Mouse (Mus musculus) kidney, embryonic 15.5 days (tissue): Measurements from ENCODE around the gene Art5. TPM values are rescaled to one million over a fixed set of nuclear protein-coding genes. Genes with fewer than 3 reads are reported as not detected.

ENCODE experiments used
- ATAC-seq: fragments of 200-750 bp; cut with Nextera tagmentation; replicated peaks from 2 replicates; pipeline ENCODE4 v1.8.0; 2017; ENCODE audit warnings: moderate TSS enrichment; ENCODE audit not compliant: low FRiP score
- H3K27ac ChIP-seq: fragments of 300-500 bp; sonication (generic); 2 replicates; pipeline ENCODE4 v1.5.1; 2015; ENCODE audit warnings: mild to moderate bottlenecking, inconsistent platforms
- H3K27me3 ChIP-seq: fragments of 300-500 bp; sonication (generic); 2 replicates; pipeline ENCODE4 v1.6.1; 2015; ENCODE audit warnings: inconsistent platforms
- H3K36me3 ChIP-seq: fragments of 300-500 bp; sonication (generic); 2 replicates; pipeline ENCODE4 v1.6.1; 2015; ENCODE audit warnings: inconsistent platforms
- H3K4me1 ChIP-seq: fragments of 300-500 bp; sonication (generic); 2 replicates; pipeline ENCODE4 v1.6.1; 2015; ENCODE audit warnings: inconsistent platforms
- H3K4me2 ChIP-seq: fragments of 300-500 bp; sonication (generic); 2 replicates; pipeline ENCODE4 v1.6.1; 2015; ENCODE audit warnings: moderate library complexity, mild to moderate bottlenecking, inconsistent platforms
- H3K4me3 ChIP-seq: fragments of 300-500 bp; sonication (generic); replicated peaks from 2 replicates; pipeline ENCODE4 v1.5.1; 2015; ENCODE audit warnings: mild to moderate bottlenecking, inconsistent platforms
- H3K9ac ChIP-seq: fragments of 300-500 bp; sonication (generic); 2 replicates; pipeline ENCODE4 v1.6.1; 2015; ENCODE audit warnings: mild to moderate bottlenecking, inconsistent platforms
- H3K9me3 ChIP-seq: fragments of 300-500 bp; sonication (generic); replicated peaks from 2 replicates; pipeline ENCODE4 v1.6.1; 2016; ENCODE audit warnings: inconsistent platforms
- WGBS: fragments of 180-500 bp; shearing (Covaris S2); methylation state at CpG from one replicate; pipeline ENCODE4 v1.1.7; 2015; ENCODE audit warnings: mixed read lengths; 5-methylcytosine and 5-hydroxymethylcytosine counted together
- polyA plus RNA-seq: library from polyadenylated mRNA; unstranded; fragments of >200 nt; fragmentation: Nextera tagmentation; extraction: Ambion mirVana; gene quantifications from 2 replicates; pipeline ENCODE4 v1.2.1, GENCODE M21; 2015

The Art5 gene
- 1.6 and 2.1 TPM in 2 replicates for polyA plus RNA-seq

DNA sequence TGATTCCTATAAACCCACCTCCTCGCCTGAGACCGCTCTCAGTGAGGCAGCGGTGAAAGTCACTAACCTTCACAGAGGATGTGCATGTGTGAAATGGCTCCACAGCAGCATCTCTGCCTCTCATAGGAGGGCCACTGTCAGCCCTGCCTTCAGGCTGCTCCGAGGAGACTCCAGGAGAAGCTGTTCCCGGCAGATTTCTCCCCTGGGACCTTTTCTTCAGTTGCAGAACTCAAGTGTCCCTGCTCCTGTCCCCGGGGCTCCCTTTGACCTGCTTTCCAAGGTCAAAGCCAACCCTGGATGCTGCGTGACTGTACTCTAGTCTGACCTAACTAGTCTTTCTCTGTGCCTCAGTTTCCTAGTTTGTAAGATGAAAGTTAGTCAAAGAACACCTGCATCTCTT lies at the start of gene Art5:
Art5 (minus strand) TSS at position 319 of the 400 bp plus-strand sequence.
- Histone ChIP-seq H3K4me1 (peaks cover 10% of the 10 kb centered on the region), H3K27ac (no peak within 1 kb of the TSS), H3K9ac (no peak within 1 kb of the TSS), H3K27me3 (no peaks in the 10 kb centered on the region), H3K4me2 (no peak within 1 kb of the TSS), H3K36me3 (no peaks in the 10 kb centered on the region), H3K9me3 (no peaks in the 10 kb centered on the region), H3K4me3 (no peak within 1 kb of the TSS)
- ATAC-seq, result no peak
- WGBS, result 67% methylated on average over 7 of the region's 7 CpGs

DNA sequence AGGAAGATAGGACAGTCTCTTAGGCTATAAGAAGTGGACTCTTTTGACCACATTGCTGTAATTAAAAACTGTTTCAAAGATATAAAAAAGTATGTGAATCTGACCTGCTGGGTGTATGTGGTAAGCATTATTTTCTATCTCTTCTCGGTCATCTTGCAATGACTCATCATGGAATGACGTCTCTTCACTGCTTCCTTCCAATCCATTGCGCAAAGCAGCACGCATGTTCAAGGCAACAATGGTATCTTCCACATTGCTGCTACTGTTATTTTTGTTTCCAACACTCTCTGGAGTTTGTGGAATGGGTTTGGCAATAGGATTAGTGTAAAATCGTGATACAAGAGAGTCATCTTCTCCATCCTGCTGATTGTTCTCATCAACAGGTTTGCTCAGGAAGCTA lies 44.4 kb upstream of the Art5 start:
- H3K27ac ChIP-seq, result no peak overlapping the region
- no peak overlapping the region for H3K4me2 ChIP-seq
- no peak overlapping the region for H3K9ac ChIP-seq
- H3K9me3 ChIP-seq, result no peaks in the 10 kb centered on the region
- H3K4me1 ChIP-seq, result no peaks in the 10 kb centered on the region
- H3K36me3 ChIP-seq, result peaks cover 77% of the 10 kb centered on the region
- H3K4me3 ChIP-seq, result no peak overlapping the region
- H3K27me3 ChIP-seq, result no peaks in the 10 kb centered on the region
- 91% methylated on average over 5 of the region's 5 CpGs for WGBS
- ATAC-seq, result no peak

DNA sequence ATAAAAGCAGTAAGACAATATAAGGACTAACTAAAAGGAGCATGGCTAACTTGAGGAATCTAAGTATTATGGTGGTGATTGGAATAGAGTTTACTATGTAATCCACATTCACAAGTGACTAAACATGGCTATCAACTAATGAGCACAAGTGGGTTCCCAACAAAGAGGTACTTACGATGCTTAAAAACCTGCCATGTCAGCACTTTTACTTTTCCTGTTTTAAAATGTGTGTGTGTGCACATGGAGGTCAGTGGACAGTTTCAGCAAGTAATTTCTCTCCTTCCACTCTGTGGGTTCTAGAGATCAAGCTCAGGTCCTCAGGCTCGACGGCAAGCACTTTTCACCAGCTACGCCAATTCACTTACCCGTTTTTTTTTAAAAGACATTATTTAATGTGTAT lies 28.6 kb upstream of the Art5 start:
- Histone ChIP-seq H3K9me3 (no peaks in the 10 kb centered on the region), H3K36me3 (peaks cover 91% of the 10 kb centered on the region), H3K4me1 (no peaks in the 10 kb centered on the region), H3K4me2 (no peak overlapping the region), H3K27ac (no peak overlapping the region), H3K27me3 (no peaks in the 10 kb centered on the region), H3K9ac (no peak overlapping the region), H3K4me3 (no peak overlapping the region)
- WGBS, result 96% methylated on average over 5 of the region's 5 CpGs
- ATAC-seq, result no peak

GRCm38 (mm10) chr7:102137464-102137863 lies 28.2 kb upstream of the Art5 start:
- no peaks in the 10 kb centered on the region for H3K27me3 ChIP-seq
- no peak overlapping the region for H3K4me2 ChIP-seq
- H3K4me1 ChIP-seq, result no peaks in the 10 kb centered on the region
- no peaks in the 10 kb centered on the region for H3K9me3 ChIP-seq
- H3K27ac ChIP-seq, result no peak overlapping the region
- ATAC-seq, result no peak
- no peak overlapping the region for H3K9ac ChIP-seq
- 93% methylated on average over 1 of the region's 1 CpGs for WGBS
- peaks cover 93% of the 10 kb centered on the region for H3K36me3 ChIP-seq
- no peak overlapping the region for H3K4me3 ChIP-seq

GRCm38 (mm10) chr7:102132395-102132794 lies 23.1 kb upstream of the Art5 start:
- WGBS, result 81% methylated on average over 4 of the region's 4 CpGs

DNA sequence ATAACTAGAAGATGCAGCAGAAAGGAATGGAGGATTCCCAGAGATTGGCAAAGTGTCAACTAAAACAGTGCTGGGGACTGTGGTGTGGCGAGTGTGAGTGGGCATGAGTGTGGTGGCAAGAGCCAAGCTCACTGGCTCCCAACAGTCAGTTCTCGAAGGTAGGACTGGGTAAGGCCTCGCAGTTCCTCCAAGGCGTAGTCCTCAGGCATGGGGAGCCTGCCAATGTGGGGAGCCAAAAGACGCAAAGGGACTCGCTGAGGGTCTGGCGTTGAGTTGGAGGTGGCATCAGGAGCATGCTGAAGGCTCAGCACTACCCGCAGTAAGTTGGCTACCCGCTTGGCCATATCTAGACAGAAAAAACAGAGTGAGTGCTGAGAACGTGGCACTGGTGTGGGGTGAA lies 11.0 kb upstream of the Art5 start:
- Histone ChIP-seq H3K36me3 (peaks cover 72% of the 10 kb centered on the region), H3K9me3 (no peaks in the 10 kb centered on the region), H3K4me1 (no peaks in the 10 kb centered on the region), H3K4me3 (no peak overlapping the region), H3K27me3 (no peaks in the 10 kb centered on the region), H3K4me2 (no peak overlapping the region), H3K9ac (no peak overlapping the region), H3K27ac (no peak overlapping the region)
- ATAC-seq, result no peak
- WGBS, result 96% methylated on average over 10 of the region's 10 CpGs

More at GRCm38 (mm10) chr7:102132395-102132794, 23.1 kb upstream of the Art5 start:
- H3K4me1 ChIP-seq, result no peaks in the 10 kb centered on the region
- no peaks in the 10 kb centered on the region for H3K27me3 ChIP-seq
- peaks cover 89% of the 10 kb centered on the region for H3K36me3 ChIP-seq
- ATAC-seq, result no peak
- no peak overlapping the region for H3K9ac ChIP-seq
- H3K27ac ChIP-seq, result no peak overlapping the region
- no peak overlapping the region for H3K4me2 ChIP-seq
- no peaks in the 10 kb centered on the region for H3K9me3 ChIP-seq
- no peak overlapping the region for H3K4me3 ChIP-seq

DNA sequence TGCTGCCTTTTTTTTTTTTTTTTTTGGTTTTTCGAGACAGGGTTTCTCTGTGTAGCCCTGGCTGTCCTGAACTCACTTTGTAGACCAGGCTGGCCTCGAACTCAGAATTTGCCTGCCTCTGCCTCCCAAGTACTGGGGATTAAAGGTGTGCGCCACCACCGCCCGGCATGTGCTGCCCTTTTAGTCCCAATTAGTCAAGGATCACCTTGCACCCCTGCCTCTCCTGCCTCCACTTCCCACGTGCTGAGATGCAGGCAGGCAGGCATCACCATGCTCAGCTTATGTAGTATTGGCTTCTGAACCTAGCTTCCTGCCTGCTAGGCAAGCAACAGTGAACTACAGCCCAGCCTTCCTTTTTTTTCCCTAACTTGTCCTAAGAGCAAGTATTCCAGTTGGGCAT lies 8.1 kb upstream of the Art5 start:
- H3K4me2 ChIP-seq, result no peak overlapping the region
- no peaks in the 10 kb centered on the region for H3K9me3 ChIP-seq
- no peak overlapping the region for H3K9ac ChIP-seq
- no peaks in the 10 kb centered on the region for H3K27me3 ChIP-seq
- H3K4me3 ChIP-seq, result no peak overlapping the region
- H3K36me3 ChIP-seq, result peaks cover 43% of the 10 kb centered on the region
- WGBS, result 71% methylated on average over 6 of the region's 6 CpGs
- no peak for ATAC-seq
- no peak overlapping the region for H3K27ac ChIP-seq
- no peaks in the 10 kb centered on the region for H3K4me1 ChIP-seq

DNA sequence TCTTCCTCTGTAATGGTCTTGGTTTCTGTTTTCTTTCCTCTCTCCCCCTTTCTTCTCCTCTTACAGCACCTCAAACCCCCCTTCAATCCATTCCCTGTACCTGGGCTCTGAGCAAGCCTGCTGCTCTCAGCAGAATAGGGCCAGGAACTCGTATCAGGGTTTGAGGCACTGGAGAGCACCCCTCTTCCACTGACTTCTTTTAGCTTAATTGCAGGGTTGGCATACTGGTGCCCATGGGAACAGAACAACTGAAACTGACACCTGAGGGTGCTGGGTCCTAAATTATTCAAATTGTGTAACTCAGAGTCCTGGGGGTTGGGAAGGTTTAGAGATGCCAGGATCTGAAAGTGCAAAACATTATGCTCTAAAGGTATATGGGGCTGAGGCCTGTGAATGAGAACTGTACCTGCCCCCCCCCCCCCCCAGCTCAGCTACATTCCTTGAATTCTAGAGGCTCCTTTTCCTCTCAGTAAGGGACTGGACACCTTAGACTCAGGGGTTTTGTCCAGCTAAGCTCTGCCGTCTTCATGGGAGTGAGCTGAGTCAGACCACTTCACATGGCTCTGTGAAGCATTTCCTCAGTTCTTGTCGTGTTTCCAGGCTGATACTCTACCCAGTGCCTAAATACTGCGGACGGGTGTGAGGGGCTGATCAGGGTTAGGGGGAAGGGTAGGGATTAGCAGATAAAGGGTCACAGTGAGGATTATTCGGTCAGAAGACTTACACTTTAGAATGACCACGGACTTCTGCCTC lies 7.5 kb upstream of the Art5 start, which contains the start of gene Chrna10:
Chrna10 (minus strand) TSS at position 250 of the 753 bp plus-strand sequence.
- ATAC-seq, result no peak; the same call in 1 of the 2 replicates
- H3K4me1 ChIP-seq, result no peaks in the 10 kb centered on the region
- WGBS, result 50% methylated on average over 7 of the region's 7 CpGs
- H3K4me2 ChIP-seq, result no peak within 1 kb of the TSS
- H3K27ac ChIP-seq, result no peak within 1 kb of the TSS
- H3K9ac ChIP-seq, result no peak within 1 kb of the TSS
- H3K9me3 ChIP-seq, result no peaks in the 10 kb centered on the region
- no peaks in the 10 kb centered on the region for H3K27me3 ChIP-seq
- peaks cover 37% of the 10 kb centered on the region for H3K36me3 ChIP-seq
- H3K4me3 ChIP-seq, result no peak within 1 kb of the TSS

DNA sequence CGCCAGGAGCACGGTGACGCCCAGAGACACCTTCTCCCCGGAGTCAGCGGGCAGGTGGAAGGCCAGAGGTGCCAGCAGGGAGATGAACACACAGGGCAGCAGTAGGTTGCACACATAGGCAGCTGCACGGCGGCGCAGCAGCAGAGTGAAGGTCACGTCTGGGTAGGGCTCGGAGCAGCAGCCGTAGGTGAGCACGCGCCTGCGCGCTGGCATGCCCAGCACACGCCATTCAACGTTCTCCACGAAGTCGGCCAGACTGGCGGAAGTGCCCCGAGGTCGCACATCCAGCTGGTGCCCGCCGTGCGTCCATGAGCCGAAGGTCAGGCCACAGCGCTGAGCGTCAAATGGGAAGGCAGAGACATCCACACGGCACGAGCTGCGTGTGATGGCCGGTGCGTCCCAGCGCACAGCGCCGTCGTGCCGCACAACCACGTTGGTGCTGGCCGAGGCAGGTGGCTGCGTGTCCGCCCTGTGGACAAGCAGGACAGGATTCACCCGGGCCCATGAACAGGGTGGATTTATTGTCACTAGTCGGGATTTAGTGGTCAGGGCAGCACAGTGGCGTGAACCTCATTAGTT lies 4.0 kb upstream of the Art5 start:
- no peak overlapping the region for H3K27ac ChIP-seq
- no peak for ATAC-seq
- H3K4me3 ChIP-seq, result no peak overlapping the region
- 84% methylated on average over 45 of the region's 45 CpGs for WGBS
- H3K9me3 ChIP-seq, result no peaks in the 10 kb centered on the region
- H3K36me3 ChIP-seq, result peaks cover 2% of the 10 kb centered on the region; the same call in 1 of the 2 replicates
- H3K9ac ChIP-seq, result no peak overlapping the region
- no peaks in the 10 kb centered on the region for H3K27me3 ChIP-seq
- H3K4me1 ChIP-seq, result no peaks in the 10 kb centered on the region
- H3K4me2 ChIP-seq, result no peak overlapping the region

- H3K9me3 ChIP-seq, result no peaks in the 10 kb centered on the region
- WGBS, result 89% methylated on average over 4 of the region's 4 CpGs
- peaks cover 10% of the 10 kb centered on the region for H3K4me1 ChIP-seq
- H3K27ac ChIP-seq, result no peak overlapping the region
- ATAC-seq, result no peak
- H3K36me3 ChIP-seq, result no peaks in the 10 kb centered on the region
- H3K27me3 ChIP-seq, result no peaks in the 10 kb centered on the region
- H3K4me2 ChIP-seq, result no peak overlapping the region
- no peak overlapping the region for H3K4me3 ChIP-seq
- no peak overlapping the region for H3K9ac ChIP-seq
Observed at GRCm38 (mm10) chr7:102109746-102110145, 457 bp upstream of the Art5 start.

DNA sequence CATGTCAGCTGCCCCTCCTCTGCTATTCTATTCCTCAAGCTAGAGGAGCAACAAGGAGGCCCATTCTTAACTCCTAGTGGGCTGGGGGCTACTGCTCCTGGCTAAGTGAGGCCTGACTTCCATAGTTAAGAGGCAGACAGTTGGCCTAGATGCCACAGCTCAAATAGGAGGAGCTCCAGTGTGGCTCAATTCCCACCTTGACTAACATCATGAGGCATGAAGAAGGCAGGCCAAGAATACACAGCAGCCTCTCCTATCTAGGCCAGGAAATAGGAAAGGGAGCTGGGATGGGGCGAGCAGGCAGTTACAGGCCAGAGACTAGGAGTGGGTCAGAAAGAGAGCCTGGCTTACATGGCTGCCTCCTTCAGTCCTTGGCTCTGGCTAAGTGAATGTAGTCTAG lies 1.1 kb downstream of the Art5 start:
- Histone ChIP-seq H3K4me3 (no peak overlapping the region), H3K9ac (no peak overlapping the region), H3K27ac (no peak overlapping the region), H3K27me3 (no peaks in the 10 kb centered on the region), H3K4me1 (peaks cover 10% of the 10 kb centered on the region), H3K36me3 (no peaks in the 10 kb centered on the region), H3K4me2 (no peak overlapping the region), H3K9me3 (no peaks in the 10 kb centered on the region)
- no peak for ATAC-seq
- 82% methylated on average over 1 of the region's 1 CpGs for WGBS

DNA sequence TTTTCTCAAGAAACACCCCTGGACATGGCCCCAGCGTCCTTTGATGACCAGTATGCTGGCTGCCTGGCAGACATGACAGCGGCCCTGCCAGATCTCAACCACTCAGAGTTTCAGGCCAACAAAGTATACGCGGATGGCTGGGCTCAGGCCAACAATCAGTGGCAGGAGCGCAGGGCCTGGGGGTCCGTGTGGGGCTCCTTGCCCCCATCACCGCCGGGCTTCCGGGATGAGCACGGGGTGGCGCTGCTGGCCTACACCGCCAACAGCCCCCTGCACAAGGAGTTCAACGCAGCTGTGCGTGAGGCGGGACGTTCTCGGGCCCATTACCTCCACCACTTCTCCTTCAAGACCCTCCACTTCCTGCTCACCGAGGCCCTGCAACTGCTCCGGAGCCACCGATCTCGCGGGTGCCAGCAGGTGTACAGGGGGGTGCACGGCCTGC lies 2.6 kb downstream of the Art5 start:
- peak overlapping the region; percentile 31 for H3K4me3 ChIP-seq
- peak; percentile 57 for ATAC-seq
- H3K9me3 ChIP-seq, result no peaks in the 10 kb centered on the region
- no peak overlapping the region for H3K27ac ChIP-seq
- H3K4me1 ChIP-seq, result peaks cover 10% of the 10 kb centered on the region
- peak overlapping the region; percentile 67 for H3K4me2 ChIP-seq
- H3K27me3 ChIP-seq, result no peaks in the 10 kb centered on the region
- H3K36me3 ChIP-seq, result no peaks in the 10 kb centered on the region
- peak overlapping the region; percentile 36 for H3K9ac ChIP-seq
- 24% methylated on average over 23 of the region's 23 CpGs for WGBS
